Mouse (Mus musculus) frontal cortex, postnatal 14 days (tissue): ENCODE measurements around the gene Tnfrsf13b.
"Not testable (repeated sequence)": the region's sequence is repeated elsewhere in the genome, so short reads cannot be mapped to it uniquely, and the experiment has no call there.

ENCODE experiments used
- DNase-seq, 2 experiments: peaks; one replicate each; pipeline ENCODE4 v3.0.0; 2022; ENCODE audit warnings: low spot score in 2 of 2

Tnfrsf13b gene

GRCm38 (mm10) chr11:61127421-61128055 is 983 bp downstream of the Tnfrsf13b start:
- no peak for DNase-seq

GRCm38 (mm10) chr11:61129305-61129704 is 2.8 kb downstream of the Tnfrsf13b start:
- no peak for DNase-seq

GRCm38 (mm10) chr11:61130646-61131045 is 4.1 kb downstream of the Tnfrsf13b start:
- not testable (repeated sequence) for DNase-seq

- DNase-seq: no peak
These were observed 6.4 kb downstream of the Tnfrsf13b start for GRCm38 (mm10) chr11:61132943-61133342.

GRCm38 (mm10) chr11:61141693-61142092 is 15.1 kb downstream of the Tnfrsf13b start:
- no peak for DNase-seq

- DNase-seq: no peak
These were observed 15.7 kb downstream of the Tnfrsf13b start for GRCm38 (mm10) chr11:61142262-61142661.

- no peak for DNase-seq
These were observed 16.5 kb downstream of the Tnfrsf13b start for GRCm38 (mm10) chr11:61142941-61143530.

- DNase-seq: no peak
These were observed 17.3 kb downstream of the Tnfrsf13b start for GRCm38 (mm10) chr11:61143564-61144469.

- DNase-seq: no peak
These were observed 19.0 kb downstream of the Tnfrsf13b start for GRCm38 (mm10) chr11:61145551-61145950.

- DNase-seq: no peak
These were observed 20.2 kb downstream of the Tnfrsf13b start for GRCm38 (mm10) chr11:61146645-61147299.

GRCm38 (mm10) chr11:61147300-61147683 is 20.7 kb downstream of the Tnfrsf13b start:
- DNase-seq: no peak

- DNase-seq: no peak
These were observed 23.9 kb downstream of the Tnfrsf13b start for GRCm38 (mm10) chr11:61150233-61151001.

GRCm38 (mm10) chr11:61155727-61156126 is 29.2 kb downstream of the Tnfrsf13b start:
- no peak for DNase-seq

GRCm38 (mm10) chr11:61158141-61158540 is 31.6 kb downstream of the Tnfrsf13b start:
- DNase-seq: no peak

- DNase-seq: no peak
These were observed 33.5 kb downstream of the Tnfrsf13b start for GRCm38 (mm10) chr11:61159796-61160732.

GRCm38 (mm10) chr11:61161121-61161520 is 34.6 kb downstream of the Tnfrsf13b start:
- no peak for DNase-seq

GRCm38 (mm10) chr11:61162776-61163175 is 36.2 kb downstream of the Tnfrsf13b start:
- no peak for DNase-seq

- no peak for DNase-seq
These were observed 36.8 kb downstream of the Tnfrsf13b start for GRCm38 (mm10) chr11:61163341-61163740.

GRCm38 (mm10) chr11:61164366-61164765 is 37.8 kb downstream of the Tnfrsf13b start:
- DNase-seq: no peak

GRCm38 (mm10) chr11:61164881-61165280 is 38.3 kb downstream of the Tnfrsf13b start:
- no peak for DNase-seq
